Mouse (Mus musculus) hindbrain, embryonic 10.5 days (tissue): ENCODE measurements around the gene Zfp941. TPM values are rescaled to one million over a fixed set of nuclear protein-coding genes. Genes with fewer than 3 reads are reported as not detected.
A peak's percentile ranks its signal among the peaks of the same experiment; 100 is the strongest.

Experiments
- DNase-seq: peaks from one replicate; pipeline ENCODE4 v3.0.0-alpha.2; 2017; ENCODE audit warnings: low spot score
- H3K27ac ChIP-seq: fragments of 300-500 bp; sonication (generic); 2 replicates; pipeline ENCODE4 v1.5.1; 2016; ENCODE audit warnings: mild to moderate bottlenecking, moderate library complexity
- H3K27me3 ChIP-seq: fragments of 300-500 bp; sonication (generic); 2 replicates; pipeline ENCODE4 v1.6.1; 2016; ENCODE audit warnings: mild to moderate bottlenecking; ENCODE audit not compliant: poor library complexity, insufficient read depth, severe bottlenecking
- H3K36me3 ChIP-seq: fragments of 300-500 bp; sonication (generic); 2 replicates; pipeline ENCODE4 v1.6.1; 2016; ENCODE audit warnings: mild to moderate bottlenecking, moderate library complexity
- H3K4me1 ChIP-seq: fragments of 300-500 bp; sonication (generic); replicated peaks from 2 replicates; pipeline ENCODE4 v1.6.1; 2016; ENCODE audit warnings: mild to moderate bottlenecking
- H3K4me3 ChIP-seq: fragments of 300-500 bp; sonication (generic); 2 replicates; pipeline ENCODE4 v1.5.1; 2016; ENCODE audit warnings: mild to moderate bottlenecking, moderate library complexity
- H3K9me3 ChIP-seq: fragments of 300-500 bp; sonication (generic); 2 replicates; pipeline ENCODE4 v1.6.1; 2016; ENCODE audit warnings: mild to moderate bottlenecking, moderate library complexity
- WGBS: fragments of 180-500 bp; shearing (Covaris S2); methylation state at CpG from one replicate; pipeline ENCODE4 v1.1.7; 2016; 5-methylcytosine and 5-hydroxymethylcytosine counted together
- polyA plus RNA-seq: library from polyadenylated mRNA; unstranded; fragments of >200 nt; fragmentation: Nextera tagmentation; extraction: Ambion mirVana; gene quantifications from 2 replicates; pipeline ENCODE4 v1.2.1, GENCODE M21; 2016

Gene Zfp941
- polyA plus RNA-seq, 1 experiment from 2014 or later: 5.1 TPM

- Histone ChIP-seq H3K9me3 (no peaks in the 10 kb centered on the region), H3K4me3 (no peak within 1 kb of the TSS), H3K4me1 (0 out of 2 replicates have a peak, but pooled peaks cover 4% of the 10 kb centered on the region), H3K27ac (0 out of 2 replicates have a peak within 1 kb of the TSS, but pooled peaks have one; percentile 36), H3K36me3 (no peaks in the 10 kb centered on the region), H3K27me3 (peaks cover 16% of the 10 kb centered on the region; the same call in 1 of the 2 replicates)
- WGBS: 49% methylated on average over 20 of the region's 20 CpGs
- DNase-seq: no peak
Observed at GRCm38 (mm10) chr7:140834968-140835757, 13.2 kb upstream of the Zfp941 start, which contains the start of gene Urah. Gene Urah (plus strand): TSS chr7:140835018.

GRCm38 (mm10) chr7:140833341-140833740 is 11.4 kb upstream of the Zfp941 start:
- Histone ChIP-seq H3K9me3 (no peaks in the 10 kb centered on the region), H3K27ac (no peak overlapping the region), H3K27me3 (0 out of 2 replicates have a peak, but pooled peaks cover 7% of the 10 kb centered on the region), H3K4me1 (0 out of 2 replicates have a peak, but pooled peaks cover 4% of the 10 kb centered on the region), H3K36me3 (no peaks in the 10 kb centered on the region), H3K4me3 (no peak overlapping the region)
- DNase-seq: no peak
- WGBS: 86% methylated on average over 4 of the region's 4 CpGs

GRCm38 (mm10) chr7:140831447-140831846 is 9.5 kb upstream of the Zfp941 start:
- no peak for DNase-seq
- WGBS: 74% methylated on average over 6 of the region's 6 CpGs
- H3K27ac ChIP-seq: no peak overlapping the region
- H3K9me3 ChIP-seq: no peaks in the 10 kb centered on the region
- 0 out of 2 replicates have a peak, but pooled peaks cover 4% of the 10 kb centered on the region for H3K4me1 ChIP-seq
- H3K4me3 ChIP-seq: no peak overlapping the region
- 0 out of 2 replicates have a peak, but pooled peaks cover 8% of the 10 kb centered on the region for H3K27me3 ChIP-seq
- H3K36me3 ChIP-seq: no peaks in the 10 kb centered on the region

- Histone ChIP-seq H3K4me3 (no peak overlapping the region), H3K9me3 (no peaks in the 10 kb centered on the region), H3K4me1 (no peaks in the 10 kb centered on the region), H3K27ac (no peak overlapping the region), H3K36me3 (no peaks in the 10 kb centered on the region), H3K27me3 (0 out of 2 replicates have a peak, but pooled peaks cover 2% of the 10 kb centered on the region)
- no peak for DNase-seq
- WGBS: 39% methylated on average over 8 of the region's 8 CpGs
Observed at GRCm38 (mm10) chr7:140828171-140828881, 6.3 kb upstream of the Zfp941 start.

GRCm38 (mm10) chr7:140822731-140823130 is 753 bp upstream of the Zfp941 start:
- Histone ChIP-seq H3K4me3 (no peak overlapping the region), H3K27me3 (0 out of 2 replicates have a peak, but pooled peaks cover 2% of the 10 kb centered on the region), H3K4me1 (peaks cover 9% of the 10 kb centered on the region; the same call in 1 of the 2 replicates), H3K9me3 (no peaks in the 10 kb centered on the region), H3K36me3 (no peaks in the 10 kb centered on the region), H3K27ac (no peak overlapping the region)
- WGBS: 92% methylated on average over 4 of the region's 4 CpGs
- DNase-seq: no peak

- H3K4me3 ChIP-seq: peak overlapping the region; percentile 64
- WGBS: 50% methylated on average over 5 of the region's 5 CpGs
- no peaks in the 10 kb centered on the region for H3K9me3 ChIP-seq
- H3K4me1 ChIP-seq: peaks cover 9% of the 10 kb centered on the region; the same call in 1 of the 2 replicates
- no peak overlapping the region for H3K27ac ChIP-seq
- no peaks in the 10 kb centered on the region for H3K27me3 ChIP-seq
- no peak for DNase-seq
- no peaks in the 10 kb centered on the region for H3K36me3 ChIP-seq
Observed at GRCm38 (mm10) chr7:140821305-140821652, 699 bp downstream of the Zfp941 start.

- no peak for DNase-seq
- no peak overlapping the region for H3K27ac ChIP-seq
- 75% methylated on average over 4 of the region's 4 CpGs for WGBS
Observed at GRCm38 (mm10) chr7:140820173-140820572, 1.8 kb downstream of the Zfp941 start.

GRCm38 (mm10) chr7:140812850-140813249 is 9.1 kb downstream of the Zfp941 start:
- Histone ChIP-seq H3K9me3 (no peaks in the 10 kb centered on the region), H3K4me3 (no peak overlapping the region), H3K27ac (no peak overlapping the region), H3K4me1 (no peaks in the 10 kb centered on the region), H3K27me3 (no peaks in the 10 kb centered on the region), H3K36me3 (peaks cover 29% of the 10 kb centered on the region)
- 89% methylated on average over 12 of the region's 12 CpGs for WGBS
- DNase-seq: no peak

More at GRCm38 (mm10) chr7:140820173-140820572, 1.8 kb downstream of the Zfp941 start:
- no peaks in the 10 kb centered on the region for H3K36me3 ChIP-seq
- no peak overlapping the region for H3K4me3 ChIP-seq
- H3K4me1 ChIP-seq: peaks cover 9% of the 10 kb centered on the region; the same call in 1 of the 2 replicates
- H3K9me3 ChIP-seq: no peaks in the 10 kb centered on the region
- H3K27me3 ChIP-seq: no peaks in the 10 kb centered on the region

- Histone ChIP-seq H3K4me3 (no peak overlapping the region), H3K27me3 (no peaks in the 10 kb centered on the region), H3K9me3 (no peaks in the 10 kb centered on the region), H3K4me1 (no peaks in the 10 kb centered on the region), H3K27ac (no peak overlapping the region), H3K36me3 (peaks cover 29% of the 10 kb centered on the region)
- no peak for DNase-seq
- 88% methylated on average over 13 of the region's 13 CpGs for WGBS
Observed at GRCm38 (mm10) chr7:140811714-140812113, 10.3 kb downstream of the Zfp941 start.

GRCm38 (mm10) chr7:140810496-140810895 is 11.5 kb downstream of the Zfp941 start:
- no peak for DNase-seq
- peaks cover 29% of the 10 kb centered on the region for H3K36me3 ChIP-seq
- no peaks in the 10 kb centered on the region for H3K27me3 ChIP-seq
- H3K4me1 ChIP-seq: no peaks in the 10 kb centered on the region
- WGBS: 90% methylated on average over 6 of the region's 6 CpGs
- no peaks in the 10 kb centered on the region for H3K9me3 ChIP-seq
- no peak overlapping the region for H3K4me3 ChIP-seq
- H3K27ac ChIP-seq: no peak overlapping the region

- H3K9me3 ChIP-seq: no peaks in the 10 kb centered on the region
- H3K27me3 ChIP-seq: no peaks in the 10 kb centered on the region
- H3K27ac ChIP-seq: no peak overlapping the region
- H3K36me3 ChIP-seq: peaks cover 5% of the 10 kb centered on the region
- H3K4me1 ChIP-seq: no peaks in the 10 kb centered on the region
- H3K4me3 ChIP-seq: no peak overlapping the region
- peak; percentile 23 for DNase-seq
- 13% methylated on average over 1 of the region's 1 CpGs for WGBS
Observed at GRCm38 (mm10) chr7:140805704-140806103, 16.3 kb downstream of the Zfp941 start.

GRCm38 (mm10) chr7:140802629-140803028 is 19.3 kb downstream of the Zfp941 start:
- no peak for DNase-seq
- no peaks in the 10 kb centered on the region for H3K9me3 ChIP-seq
- 82% methylated on average over 6 of the region's 6 CpGs for WGBS

GRCm38 (mm10) chr7:140798212-140798611 is 23.8 kb downstream of the Zfp941 start:
- 72% methylated on average over 2 of the region's 2 CpGs for WGBS
- DNase-seq: no peak

More at GRCm38 (mm10) chr7:140802629-140803028, 19.3 kb downstream of the Zfp941 start:
- no peaks in the 10 kb centered on the region for H3K27me3 ChIP-seq
- no peak overlapping the region for H3K4me3 ChIP-seq
- H3K27ac ChIP-seq: no peak overlapping the region
- no peaks in the 10 kb centered on the region for H3K4me1 ChIP-seq
- H3K36me3 ChIP-seq: no peaks in the 10 kb centered on the region

More at GRCm38 (mm10) chr7:140798212-140798611, 23.8 kb downstream of the Zfp941 start:
- H3K4me1 ChIP-seq: no peaks in the 10 kb centered on the region
- no peak overlapping the region for H3K27ac ChIP-seq
- H3K4me3 ChIP-seq: no peak overlapping the region
- no peaks in the 10 kb centered on the region for H3K36me3 ChIP-seq
- H3K9me3 ChIP-seq: no peaks in the 10 kb centered on the region
- H3K27me3 ChIP-seq: no peaks in the 10 kb centered on the region
